Mouse (Mus musculus) lung, embryonic 16.5 days (tissue): ENCODE results near the gene Atp8b3. TPM values are rescaled to one million over a fixed set of nuclear protein-coding genes. Genes with fewer than 3 reads are reported as not detected.

ENCODE experiments used
- ATAC-seq: fragments of 200-750 bp; cut with Nextera tagmentation; 2 replicates; pipeline ENCODE4 v1.8.0; 2017; ENCODE audit warnings: low read depth, mild to moderate bottlenecking, moderate library complexity
- H3K27ac ChIP-seq: fragments of 300-500 bp; sonication (generic); 2 replicates; pipeline ENCODE4 v1.5.1; 2014; ENCODE audit warnings: mild to moderate bottlenecking, control low read depth, low read length
- H3K27me3 ChIP-seq: fragments of 300-500 bp; sonication (generic); 2 replicates; pipeline ENCODE4 v1.6.1; 2014; ENCODE audit warnings: low read depth, low read length, mixed read lengths; ENCODE audit not compliant: control insufficient read depth, insufficient read depth
- H3K36me3 ChIP-seq: fragments of 300-500 bp; sonication (generic); 2 replicates; pipeline ENCODE4 v1.6.1; 2014; ENCODE audit warnings: low read length; ENCODE audit not compliant: control insufficient read depth, insufficient read depth
- H3K4me1 ChIP-seq: fragments of 300-500 bp; sonication (generic); replicated peaks from 2 replicates; pipeline ENCODE4 v1.6.1; 2014; ENCODE audit warnings: low read length, mixed read lengths; ENCODE audit not compliant: control insufficient read depth, insufficient read depth
- H3K4me2 ChIP-seq: fragments of 300-500 bp; sonication (generic); 2 replicates; pipeline ENCODE4 v1.6.1; 2014; ENCODE audit warnings: low read depth, low read length, control low read depth
- H3K4me3 ChIP-seq: fragments of 300-500 bp; sonication (generic); 2 replicates; pipeline ENCODE4 v1.5.1; 2014; ENCODE audit warnings: mild to moderate bottlenecking, low read length, control low read depth
- H3K9ac ChIP-seq: fragments of 300-500 bp; sonication (generic); 2 replicates; pipeline ENCODE4 v1.6.1; 2014; ENCODE audit warnings: low read length, control low read depth
- H3K9me3 ChIP-seq: fragments of 300-500 bp; sonication (generic); 2 replicates; pipeline ENCODE4 v1.6.1; 2016; ENCODE audit warnings: low read length; ENCODE audit not compliant: control insufficient read depth
- WGBS: fragments of 180-500 bp; shearing (Covaris S2); extraction: QIAGEN DNeasy Blood & Tissue Kit; methylation state at CpG from one replicate; pipeline ENCODE4 v1.1.7; 2014; 5-methylcytosine and 5-hydroxymethylcytosine counted together
- polyA plus RNA-seq: library from polyadenylated mRNA; unstranded; fragments of >200 nt; fragmentation: Nextera tagmentation; extraction: Ambion mirVana; gene quantifications from 2 replicates; pipeline ENCODE4 v1.2.1, GENCODE M21; 2015

Gene Atp8b3
- polyA plus RNA-seq, 1 experiment from 2014 or later = 0.09 TPM

DNA sequence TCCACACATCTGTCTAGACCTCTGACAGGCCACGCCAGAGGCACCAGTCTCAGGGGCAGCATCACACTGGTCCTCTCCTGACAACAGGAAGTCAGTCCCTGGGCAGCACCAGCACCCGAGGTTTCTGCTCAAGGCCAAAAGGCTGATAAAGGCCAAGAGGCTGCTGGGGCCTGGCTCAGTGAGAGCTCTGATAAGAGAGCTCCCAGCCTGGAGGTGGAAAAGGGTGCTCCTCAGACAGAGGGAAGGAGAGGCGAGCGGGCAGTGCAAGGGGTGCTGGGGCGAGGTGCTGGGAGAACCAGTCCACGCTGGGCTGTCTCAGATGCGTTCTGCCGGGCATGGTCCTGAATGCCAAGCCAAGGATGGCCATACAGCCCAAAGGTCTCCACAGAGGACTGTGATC lies 14.7 kb upstream of the Atp8b3 start:
- Histone ChIP-seq H3K9ac (no peak overlapping the region), H3K27ac (no peak overlapping the region), H3K4me2 (no peak overlapping the region), H3K4me3 (no peak overlapping the region), H3K36me3 (peaks cover 16% of the 10 kb centered on the region), H3K27me3 (no peaks in the 10 kb centered on the region), H3K9me3 (no peaks in the 10 kb centered on the region), H3K4me1 (peaks cover 12% of the 10 kb centered on the region)
- ATAC-seq = no peak
- 80% methylated on average over 8 of the region's 8 CpGs for WGBS

DNA sequence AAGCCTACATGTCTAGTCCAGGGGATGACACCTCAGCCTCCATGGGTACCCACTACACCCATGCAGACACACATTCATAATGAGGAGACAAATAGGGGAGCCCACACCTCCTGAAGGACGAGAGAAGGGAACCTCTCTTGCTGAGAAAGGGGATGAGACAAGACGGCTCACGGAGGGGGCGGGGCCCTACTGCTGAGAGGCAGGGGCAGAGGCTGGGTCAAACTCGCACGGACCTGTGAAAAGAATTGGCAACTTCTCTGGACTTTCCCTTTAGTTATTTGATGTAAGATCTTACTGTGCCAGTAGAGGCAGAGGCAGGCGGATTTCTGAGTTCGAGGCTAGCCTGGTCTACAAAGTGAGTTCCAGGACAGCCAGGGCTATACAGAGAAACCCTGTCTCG lies 13.4 kb upstream of the Atp8b3 start:
- Histone ChIP-seq H3K4me1 (peaks cover 2% of the 10 kb centered on the region; the same call in 1 of the 2 replicates), H3K9me3 (no peaks in the 10 kb centered on the region), H3K27ac (no peak overlapping the region), H3K36me3 (peaks cover 17% of the 10 kb centered on the region), H3K4me3 (no peak overlapping the region), H3K27me3 (no peaks in the 10 kb centered on the region), H3K9ac (no peak overlapping the region), H3K4me2 (no peak overlapping the region)
- WGBS = 56% methylated on average over 9 of the region's 9 CpGs
- no peak for ATAC-seq

DNA sequence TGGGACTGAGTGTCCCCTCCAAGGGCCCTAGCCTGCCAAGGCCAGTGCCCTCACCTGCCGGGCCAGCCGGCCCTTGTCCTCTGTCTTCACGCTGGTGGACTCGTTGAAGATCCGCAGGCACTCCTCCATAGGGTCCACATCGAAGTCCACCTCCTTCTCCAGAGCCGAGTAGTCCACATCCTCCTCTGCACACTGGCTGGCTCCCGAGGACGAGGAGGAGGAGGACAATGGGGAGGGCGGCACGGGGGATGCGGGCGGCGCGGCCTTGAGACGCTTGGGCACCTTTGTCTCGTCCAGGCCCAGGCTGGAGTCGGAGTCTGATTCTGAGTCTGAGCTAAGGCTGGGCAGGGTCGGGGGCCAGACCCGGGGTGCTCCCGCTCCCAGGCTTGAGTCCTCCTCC lies 10.4 kb upstream of the Atp8b3 start:
- no peak overlapping the region for H3K4me3 ChIP-seq
- 86% methylated on average over 21 of the region's 21 CpGs for WGBS

DNA sequence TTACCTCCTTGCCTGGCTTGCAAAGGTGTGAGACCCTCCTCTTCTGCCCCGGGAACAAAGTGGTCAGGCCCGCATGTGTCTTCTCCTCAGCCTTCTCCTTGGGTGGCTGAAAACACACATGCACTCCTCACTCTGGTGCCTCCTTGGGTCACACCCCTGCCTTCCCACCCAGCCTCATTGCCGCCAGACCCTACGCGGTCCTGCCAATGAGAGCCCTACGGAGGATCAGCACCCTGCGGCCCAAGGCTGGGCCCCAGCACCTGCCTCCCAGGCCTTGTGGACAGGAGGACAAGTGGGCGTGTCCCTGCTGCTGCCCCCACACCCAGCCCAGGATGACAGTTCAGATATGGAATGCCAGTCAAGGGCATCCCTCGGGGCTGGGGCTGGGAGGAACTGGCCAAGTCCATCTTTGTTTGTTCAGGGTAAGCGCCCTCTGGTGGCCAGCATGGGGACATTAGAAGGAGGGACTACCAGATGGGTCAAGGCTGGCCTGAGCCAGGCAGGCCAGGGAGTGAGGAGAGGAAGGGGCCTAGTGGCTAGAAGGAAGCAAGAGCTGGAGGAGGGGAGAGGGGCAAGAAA lies 9.6 kb upstream of the Atp8b3 start:
- no peaks in the 10 kb centered on the region for H3K27me3 ChIP-seq
- WGBS = 71% methylated on average over 10 of the region's 10 CpGs
- no peak overlapping the region for H3K4me3 ChIP-seq
- H3K4me2 ChIP-seq = no peak overlapping the region
- H3K9me3 ChIP-seq = no peaks in the 10 kb centered on the region
- peaks cover 44% of the 10 kb centered on the region for H3K36me3 ChIP-seq
- no peak overlapping the region for H3K9ac ChIP-seq
- no peak overlapping the region for H3K27ac ChIP-seq
- no peaks in the 10 kb centered on the region for H3K4me1 ChIP-seq
- peak; percentile 73 for ATAC-seq

More for the DNA sequence above, 10.4 kb upstream of the Atp8b3 start:
- Histone ChIP-seq H3K27ac (no peak overlapping the region), H3K36me3 (peaks cover 39% of the 10 kb centered on the region), H3K27me3 (no peaks in the 10 kb centered on the region), H3K9ac (no peak overlapping the region), H3K4me1 (no peaks in the 10 kb centered on the region), H3K4me2 (no peak overlapping the region), H3K9me3 (no peaks in the 10 kb centered on the region)
- no peak for ATAC-seq

DNA sequence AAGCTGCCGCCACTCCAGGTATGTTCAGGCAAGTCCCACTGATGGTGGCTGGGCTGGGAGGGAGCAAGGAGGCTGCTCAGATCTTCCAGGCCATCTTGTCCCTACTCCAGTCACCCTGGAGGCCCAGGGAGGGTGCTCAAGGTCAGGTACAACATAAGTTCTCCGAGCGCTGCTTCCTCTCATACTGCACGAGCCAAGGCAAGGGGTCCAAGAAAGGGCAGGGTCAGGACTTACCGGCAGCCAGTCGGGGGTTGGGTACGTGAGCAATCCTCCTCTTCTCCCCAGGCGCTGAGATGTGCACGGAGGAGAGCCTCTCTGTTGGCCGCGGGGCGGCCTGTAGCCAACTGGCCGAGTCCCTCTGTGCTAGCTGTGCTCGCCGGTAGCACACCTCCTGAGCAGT lies 8.6 kb upstream of the Atp8b3 start:
- no peak overlapping the region for H3K4me2 ChIP-seq
- 82% methylated on average over 15 of the region's 15 CpGs for WGBS
- ATAC-seq = no peak

DNA sequence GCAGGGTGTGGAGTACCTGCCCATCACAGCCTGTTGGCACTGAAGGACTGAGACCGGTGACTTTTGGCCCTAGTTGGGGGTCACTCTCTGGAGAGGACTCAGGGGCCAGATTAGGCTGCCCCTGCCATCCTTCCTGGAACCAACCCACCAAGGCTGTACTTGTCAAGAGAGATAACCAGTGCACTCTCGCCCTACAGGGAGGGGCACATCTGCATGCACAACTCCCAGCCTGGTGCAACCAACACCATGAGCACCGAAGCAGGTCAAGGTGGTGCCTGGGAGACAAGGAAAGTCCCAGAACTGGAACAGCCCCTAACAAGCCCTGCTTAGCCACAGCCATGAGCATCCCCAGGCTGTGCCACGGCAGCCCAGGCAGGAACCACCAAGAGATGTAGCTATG lies 8.0 kb upstream of the Atp8b3 start:
- no peak overlapping the region for H3K9ac ChIP-seq
- peaks cover 52% of the 10 kb centered on the region for H3K36me3 ChIP-seq
- H3K9me3 ChIP-seq = no peaks in the 10 kb centered on the region
- H3K4me3 ChIP-seq = no peak overlapping the region
- no peak overlapping the region for H3K4me2 ChIP-seq
- H3K27me3 ChIP-seq = no peaks in the 10 kb centered on the region
- no peak overlapping the region for H3K27ac ChIP-seq
- H3K4me1 ChIP-seq = no peaks in the 10 kb centered on the region
- 88% methylated on average over 4 of the region's 4 CpGs for WGBS
- no peak for ATAC-seq

More for the DNA sequence above, 8.6 kb upstream of the Atp8b3 start:
- H3K27me3 ChIP-seq = no peaks in the 10 kb centered on the region
- H3K36me3 ChIP-seq = peaks cover 47% of the 10 kb centered on the region
- H3K27ac ChIP-seq = no peak overlapping the region
- H3K4me1 ChIP-seq = no peaks in the 10 kb centered on the region
- H3K9me3 ChIP-seq = no peaks in the 10 kb centered on the region
- H3K9ac ChIP-seq = no peak overlapping the region
- no peak overlapping the region for H3K4me3 ChIP-seq

DNA sequence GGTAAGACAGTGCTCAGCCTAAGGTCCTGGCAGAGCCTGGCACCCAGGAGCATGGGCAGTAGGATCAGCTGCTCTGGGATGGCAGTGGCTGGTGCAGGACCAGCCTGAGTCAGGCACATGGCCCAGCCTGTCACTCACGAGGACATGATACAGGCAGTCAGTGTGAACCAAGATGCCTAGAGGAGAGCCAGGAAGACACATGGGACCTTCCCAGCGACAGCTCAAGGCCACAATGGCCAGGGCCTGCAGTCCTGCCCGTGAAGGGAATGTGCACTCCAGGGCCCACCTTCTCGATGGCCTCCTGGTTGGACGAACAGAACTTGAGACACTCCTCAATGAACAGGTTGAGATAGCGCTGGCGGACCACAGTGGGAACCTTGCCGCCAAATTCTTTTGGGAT lies 6.7 kb upstream of the Atp8b3 start:
- no peak overlapping the region for H3K4me3 ChIP-seq
- no peaks in the 10 kb centered on the region for H3K9me3 ChIP-seq
- H3K36me3 ChIP-seq = peaks cover 54% of the 10 kb centered on the region
- no peak overlapping the region for H3K9ac ChIP-seq
- no peaks in the 10 kb centered on the region for H3K4me1 ChIP-seq
- H3K27me3 ChIP-seq = no peaks in the 10 kb centered on the region
- 80% methylated on average over 8 of the region's 8 CpGs for WGBS
- no peak for ATAC-seq
- H3K4me2 ChIP-seq = no peak overlapping the region
- no peak overlapping the region for H3K27ac ChIP-seq

DNA sequence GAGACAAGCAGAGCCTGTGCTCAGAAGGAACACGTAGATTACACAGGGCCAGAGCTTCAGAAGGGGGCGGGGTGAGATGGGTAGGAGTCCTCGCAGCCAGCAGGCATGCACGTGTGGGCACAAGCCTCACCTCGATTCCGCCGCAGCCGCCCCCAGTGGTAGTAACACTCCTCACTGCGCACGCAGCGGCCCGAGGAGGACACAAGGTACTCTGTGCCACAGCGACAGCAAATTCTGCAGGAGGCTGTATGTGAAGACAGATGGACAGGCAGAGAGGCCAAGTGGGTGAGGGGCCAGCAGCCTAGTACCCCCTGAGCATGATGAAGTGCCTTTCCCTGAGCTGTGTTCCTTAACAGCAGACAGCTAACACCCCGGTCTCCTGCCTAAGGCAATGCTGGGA lies 4.9 kb upstream of the Atp8b3 start:
- H3K9me3 ChIP-seq = no peaks in the 10 kb centered on the region
- peaks cover 5% of the 10 kb centered on the region for H3K4me1 ChIP-seq
- H3K9ac ChIP-seq = no peak overlapping the region
- no peak overlapping the region for H3K4me2 ChIP-seq
- 92% methylated on average over 14 of the region's 14 CpGs for WGBS
- peaks cover 40% of the 10 kb centered on the region for H3K36me3 ChIP-seq
- H3K27ac ChIP-seq = no peak overlapping the region
- H3K4me3 ChIP-seq = no peak overlapping the region
- no peaks in the 10 kb centered on the region for H3K27me3 ChIP-seq
- ATAC-seq = no peak

DNA sequence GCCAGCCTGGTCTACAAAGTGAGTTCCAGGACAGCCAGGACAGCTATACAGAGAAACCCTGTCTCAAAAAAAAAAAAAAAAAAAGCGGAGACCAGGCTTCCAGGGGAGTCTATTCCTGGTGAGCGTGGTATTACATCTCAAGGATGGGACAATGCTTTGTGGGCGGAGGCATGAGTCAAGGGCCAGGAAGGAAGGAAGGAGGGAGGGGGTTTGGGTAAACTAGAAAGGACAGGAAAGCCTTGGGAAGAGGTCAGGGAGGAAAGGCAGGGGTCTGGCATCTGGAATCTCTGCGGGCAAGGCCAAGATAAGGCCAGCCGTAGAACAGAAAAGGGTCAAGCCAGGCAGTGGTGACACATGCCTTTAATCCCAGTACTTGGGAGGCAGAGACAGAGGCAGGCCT lies 569 bp upstream of the Atp8b3 start:
- 29% methylated on average over 5 of the region's 5 CpGs for WGBS
- Histone ChIP-seq H3K36me3 (peaks cover 19% of the 10 kb centered on the region), H3K27ac (no peak overlapping the region; the same call in 1 of the 2 replicates), H3K27me3 (peaks cover 15% of the 10 kb centered on the region), H3K4me2 (peak overlapping the region; percentile 54; the same call in 1 of the 2 replicates), H3K4me1 (peaks cover 10% of the 10 kb centered on the region), H3K4me3 (no peak overlapping the region), H3K9ac (no peak overlapping the region), H3K9me3 (no peaks in the 10 kb centered on the region)
- ATAC-seq = peak; percentile 18; the same call in 1 of the 2 replicates

DNA sequence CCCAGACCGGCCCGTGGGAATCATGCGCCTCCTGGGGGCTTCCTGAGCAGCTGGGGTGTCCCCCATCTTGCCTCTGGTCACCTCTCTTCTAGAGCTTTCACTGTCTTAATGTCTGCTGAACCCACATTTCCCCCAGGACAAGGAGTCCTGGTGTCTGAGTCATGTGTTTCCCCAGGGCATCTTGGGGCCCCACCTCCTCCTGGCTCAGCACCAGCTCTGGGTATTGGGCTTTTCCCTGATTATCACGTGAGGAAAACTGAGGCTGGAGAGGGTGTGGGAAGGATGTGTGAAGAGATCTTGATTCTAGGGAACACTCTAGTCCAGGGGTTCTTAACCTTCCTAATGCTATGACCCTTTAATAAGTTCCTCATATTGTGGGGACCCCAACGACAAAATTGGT lies 744 bp downstream of the Atp8b3 start:
- H3K9me3 ChIP-seq = no peaks in the 10 kb centered on the region
- no peak overlapping the region for H3K9ac ChIP-seq
- H3K4me2 ChIP-seq = no peak overlapping the region
- peaks cover 10% of the 10 kb centered on the region for H3K4me1 ChIP-seq
- no peak overlapping the region for H3K27ac ChIP-seq
- peaks cover 15% of the 10 kb centered on the region for H3K27me3 ChIP-seq
- peaks cover 12% of the 10 kb centered on the region for H3K36me3 ChIP-seq
- no peak for ATAC-seq
- WGBS = 53% methylated on average over 5 of the region's 5 CpGs
- H3K4me3 ChIP-seq = no peak overlapping the region
